Mouse (Mus musculus): ENCODE data around the gene Rpl5.
"Not testable (repeated sequence)": the region's sequence is repeated elsewhere in the genome, so short reads cannot be mapped to it uniquely, and the experiment has no call there.

Gene Rpl5

GRCm38 (mm10) chr5:107901014-107901615 is 813 bp downstream of the Rpl5 start:
- peak; percentile 22 for DNase-seq

- DNase-seq, result no peak
Measured at GRCm38 (mm10) chr5:107904325-107904724, 4.0 kb downstream of the Rpl5 start.

DNA sequence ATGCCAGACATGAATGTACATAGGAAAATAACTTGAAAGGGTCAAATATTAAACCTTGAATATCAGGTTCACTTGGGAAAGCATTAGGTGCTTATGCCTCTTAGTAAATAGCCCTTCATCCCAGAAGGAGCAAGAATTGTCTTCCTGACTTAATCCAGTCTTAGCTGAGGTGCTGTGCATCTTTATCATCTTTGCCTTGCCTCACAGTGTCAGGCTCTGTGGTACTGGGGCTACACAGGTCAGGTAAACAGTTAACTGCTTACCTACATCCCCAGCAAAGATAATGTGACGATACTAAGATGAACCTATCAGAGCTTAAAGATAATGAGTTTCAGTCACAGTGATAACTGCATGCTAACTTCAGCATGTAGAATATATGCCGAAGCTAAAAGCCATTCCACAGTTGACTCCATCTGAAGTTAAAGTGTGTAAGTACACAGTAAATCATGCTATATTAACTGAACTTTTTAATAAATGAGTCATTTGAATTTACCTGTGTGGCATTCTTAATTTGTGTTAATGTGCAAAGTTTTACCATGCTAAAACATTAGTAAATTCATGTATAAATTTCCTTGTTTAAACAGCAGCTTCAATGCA is 8.3 kb downstream of the Rpl5 start:
- DNase-seq, result no peak

GRCm38 (mm10) chr5:107909668-107910067 is 9.4 kb downstream of the Rpl5 start:
- DNase-seq, result no peak

GRCm38 (mm10) chr5:107910084-107910616 is 9.8 kb downstream of the Rpl5 start:
- no peak for DNase-seq

GRCm38 (mm10) chr5:107911012-107911411 is 10.7 kb downstream of the Rpl5 start:
- DNase-seq, result no peak

DNA sequence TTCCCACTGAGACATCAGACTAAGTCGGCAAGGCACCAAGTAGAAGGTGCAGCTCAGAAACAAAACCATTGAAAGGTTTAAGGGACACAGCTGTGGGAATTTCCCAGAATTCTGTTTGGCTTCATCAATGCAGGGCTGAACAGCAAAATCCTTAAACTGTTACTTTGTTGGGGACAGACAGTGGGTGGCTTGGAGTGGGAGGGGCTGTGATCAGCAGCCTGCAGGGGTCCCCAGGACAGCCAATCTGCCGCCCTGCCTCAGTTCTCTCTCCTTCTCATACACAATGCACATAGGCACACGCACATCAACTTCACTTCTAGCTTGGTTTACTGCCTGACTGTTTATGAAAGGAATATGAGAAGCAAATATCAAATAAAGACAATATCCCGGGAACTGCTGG is 15.0 kb downstream of the Rpl5 start:
- no peak for DNase-seq

- DNase-seq, result no peak
Measured at GRCm38 (mm10) chr5:107921400-107922252, 21.3 kb downstream of the Rpl5 start.

DNA sequence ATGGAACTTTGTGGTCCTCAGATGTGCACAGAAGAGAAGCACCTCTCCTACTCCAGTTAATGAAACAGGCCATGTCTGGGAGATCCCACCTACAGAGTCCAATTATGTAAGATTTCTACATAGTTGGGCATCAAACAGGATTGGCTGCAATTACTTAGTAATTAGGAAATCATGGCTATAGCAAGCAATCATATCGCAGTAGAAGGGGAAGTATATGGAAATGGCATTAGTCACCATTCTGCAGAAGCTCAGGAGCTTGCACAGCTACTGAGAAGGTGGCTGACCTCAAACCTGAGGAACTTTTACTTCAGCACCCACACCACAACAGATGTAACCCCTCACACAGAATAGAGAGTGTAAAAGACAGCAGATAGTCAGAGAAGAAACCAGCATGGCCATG is 22.5 kb downstream of the Rpl5 start:
- no peak for DNase-seq

- no peak for DNase-seq
Measured at GRCm38 (mm10) chr5:107924564-107924963, 24.3 kb downstream of the Rpl5 start.

- no peak for DNase-seq
Measured at GRCm38 (mm10) chr5:107926550-107927249, 26.4 kb downstream of the Rpl5 start.

GRCm38 (mm10) chr5:107932556-107932955 is 32.3 kb downstream of the Rpl5 start:
- DNase-seq, result no peak

- DNase-seq, result no peak
Measured at GRCm38 (mm10) chr5:107933202-107933974, 33.1 kb downstream of the Rpl5 start.

- DNase-seq, result no peak
Measured at GRCm38 (mm10) chr5:107934770-107935543, 34.7 kb downstream of the Rpl5 start.

DNA sequence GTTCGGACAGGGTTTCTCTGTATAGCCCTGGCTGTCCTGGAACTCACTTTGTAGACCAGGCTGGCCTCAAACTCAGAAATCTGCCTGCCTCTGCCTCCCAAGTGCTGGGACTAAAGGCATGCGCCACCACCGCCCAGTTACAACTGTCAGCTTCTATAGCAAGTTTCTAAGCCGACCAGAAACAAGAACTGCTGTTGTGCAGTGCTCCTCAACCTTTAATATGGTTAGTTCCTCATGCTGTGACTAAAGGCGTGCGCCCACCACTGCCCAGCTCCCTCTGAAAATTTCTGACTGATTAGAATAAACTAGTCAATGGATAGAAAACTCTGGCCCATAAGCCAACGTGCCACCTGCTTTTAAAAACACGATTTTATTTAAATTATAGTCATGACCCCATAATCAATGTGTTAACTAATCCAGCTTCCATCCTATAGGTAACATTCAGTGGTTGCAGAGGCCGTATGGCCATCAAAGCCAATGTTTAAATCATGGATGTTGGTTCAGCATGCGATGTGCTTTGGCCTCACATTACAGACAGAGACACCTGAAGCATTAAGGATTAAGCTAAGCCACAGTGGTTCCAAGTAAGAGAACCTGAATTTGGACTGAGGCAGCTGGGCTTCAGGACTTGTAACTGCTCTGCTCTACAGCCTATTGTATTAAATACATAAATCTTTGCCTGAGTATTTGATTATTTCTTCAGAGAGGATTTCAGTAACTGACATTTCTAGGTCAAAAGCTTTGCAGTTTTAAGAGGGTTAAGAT is 36.5 kb downstream of the Rpl5 start:
- DNase-seq, result no peak

- not testable (repeated sequence) for DNase-seq
Measured at GRCm38 (mm10) chr5:107938483-107938882, 38.2 kb downstream of the Rpl5 start.

GRCm38 (mm10) chr5:107938886-107939285 is 38.6 kb downstream of the Rpl5 start:
- DNase-seq, result no peak

- no peak for DNase-seq
Measured at GRCm38 (mm10) chr5:107939701-107940100, 39.4 kb downstream of the Rpl5 start.

GRCm38 (mm10) chr5:107941222-107941621 is 40.9 kb downstream of the Rpl5 start:
- DNase-seq, result no peak

GRCm38 (mm10) chr5:107942941-107943340 is 42.6 kb downstream of the Rpl5 start:
- no peak for DNase-seq

- DNase-seq, result no peak
Measured at GRCm38 (mm10) chr5:107943526-107943925, 43.2 kb downstream of the Rpl5 start.
